Mouse (Mus musculus): ENCODE measurements around the gene Tmem123.
A peak's percentile ranks its signal among the peaks of the same experiment; 100 is the strongest.

Gene Tmem123

DNA sequence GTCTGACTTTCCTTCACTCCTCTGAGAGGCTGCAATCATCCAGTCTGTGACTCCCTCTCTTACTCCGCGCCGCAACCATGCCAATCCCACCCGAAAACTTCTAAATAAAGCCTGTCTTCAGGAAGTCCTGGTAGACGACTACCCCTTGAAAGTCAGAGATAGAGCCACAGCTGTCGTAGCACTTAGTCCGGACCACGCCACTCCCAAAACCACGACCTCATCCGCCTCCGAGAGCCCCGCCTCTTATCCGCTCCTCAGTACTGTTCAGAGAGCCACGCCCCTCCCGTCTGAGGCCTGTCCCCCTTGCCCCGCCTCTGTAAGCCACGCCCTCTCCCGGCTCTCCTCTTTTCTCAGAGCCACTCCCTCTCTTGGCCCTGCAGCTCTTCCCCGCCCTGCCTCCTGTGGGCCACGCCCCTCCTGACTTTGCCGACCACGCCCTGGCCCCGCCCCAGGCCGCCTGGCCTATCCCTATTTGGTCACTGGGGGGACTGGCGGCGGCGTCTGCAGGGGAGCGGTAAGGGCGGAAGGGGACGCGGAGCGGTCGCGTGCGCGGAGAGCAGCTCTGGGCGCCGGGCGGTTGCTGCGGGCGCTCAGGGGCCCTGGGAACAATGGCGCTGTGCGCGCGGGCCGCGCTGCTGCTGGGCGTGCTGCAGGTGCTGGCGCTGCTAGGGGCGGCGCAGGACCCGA is at the start of gene Tmem123:
Gene Tmem123, plus strand, starts transcription at position 428 of the 687 bp plus-strand sequence.
- peak; percentile 100 for DNase-seq (ENCODE audit: low spot score in 2 of 2)

DNA sequence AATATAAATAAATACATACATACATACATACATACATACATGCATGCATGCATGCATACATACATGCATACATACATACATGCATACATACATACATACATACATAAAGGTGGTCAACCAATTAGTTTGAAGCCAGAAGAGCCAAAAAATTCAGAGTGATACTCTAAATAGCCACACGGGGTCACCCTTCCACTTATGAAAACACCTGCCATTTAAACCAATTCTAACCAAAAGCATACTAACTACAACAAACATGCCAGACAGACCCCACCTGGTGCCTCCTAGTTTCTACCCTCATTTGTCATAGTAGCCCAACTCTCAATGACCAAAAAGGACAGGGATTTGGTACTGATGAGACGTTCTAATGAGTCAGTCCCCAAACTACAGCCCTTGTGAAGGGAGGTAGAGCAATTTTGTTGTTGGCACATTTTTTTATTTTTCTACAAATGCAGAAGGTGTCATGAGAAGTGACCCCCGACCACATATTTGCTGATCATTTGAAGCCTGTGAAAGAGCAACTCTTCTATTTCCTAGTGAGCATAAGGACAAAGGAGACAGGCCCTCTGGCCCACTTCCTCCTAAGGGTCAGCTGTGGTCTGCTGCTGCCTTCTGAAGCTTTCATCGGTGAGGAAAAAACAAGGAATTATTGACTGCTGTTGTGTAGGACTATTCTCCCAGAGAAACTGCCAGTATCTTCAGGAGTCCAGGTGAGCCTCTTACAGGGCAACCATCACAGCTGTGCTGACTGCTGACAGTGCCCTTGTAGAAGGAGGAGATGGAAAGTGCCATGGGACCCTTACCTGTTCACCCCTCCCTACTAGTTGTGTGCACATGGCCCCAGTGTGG is 49.6 kb upstream of the Tmem123 start:
- DNase-seq (ENCODE audit: low spot score in 2 of 2): peak; percentile 11 to 57

DNA sequence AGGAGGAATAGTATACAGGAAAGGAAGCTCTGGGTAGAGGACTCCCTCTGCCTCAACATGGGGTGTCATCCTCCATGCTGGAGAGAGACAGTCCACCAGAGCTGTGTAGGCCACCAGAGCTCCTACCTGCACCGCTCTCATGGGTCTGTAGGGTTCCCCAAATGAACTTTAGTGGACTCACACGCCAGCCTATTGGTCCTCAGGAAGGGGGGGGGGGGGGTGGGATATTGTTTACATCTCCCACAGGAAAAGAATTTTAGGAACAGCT is 49.0 kb upstream of the Tmem123 start:
- DNase-seq (ENCODE audit: low spot score in 2 of 2): no peak

DNA sequence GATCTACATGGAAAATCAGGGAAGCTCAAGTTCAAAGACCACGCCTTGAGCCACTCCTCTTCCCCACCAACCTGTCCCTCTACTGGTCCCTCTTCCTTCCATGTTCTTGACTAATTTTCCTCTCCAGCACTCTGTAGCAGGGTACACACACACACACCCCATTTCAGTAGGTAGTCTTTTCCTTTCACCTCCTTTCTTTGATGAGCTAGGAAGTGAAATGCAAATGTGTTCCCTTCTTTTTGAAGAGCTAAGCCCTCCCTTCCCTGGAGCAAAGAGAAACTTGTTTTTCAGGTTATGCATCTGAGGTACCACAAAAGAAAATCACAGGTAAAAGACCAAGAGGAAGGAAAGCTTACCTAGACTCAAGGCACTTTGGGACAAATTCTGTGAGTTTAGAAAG is 42.3 kb upstream of the Tmem123 start:
- DNase-seq (ENCODE audit: low spot score in 2 of 2): no peak

GRCm38 (mm10) chr9:7728997-7729396 is 34.8 kb upstream of the Tmem123 start:
- DNase-seq (ENCODE audit: low spot score in 2 of 2): no peak

DNA sequence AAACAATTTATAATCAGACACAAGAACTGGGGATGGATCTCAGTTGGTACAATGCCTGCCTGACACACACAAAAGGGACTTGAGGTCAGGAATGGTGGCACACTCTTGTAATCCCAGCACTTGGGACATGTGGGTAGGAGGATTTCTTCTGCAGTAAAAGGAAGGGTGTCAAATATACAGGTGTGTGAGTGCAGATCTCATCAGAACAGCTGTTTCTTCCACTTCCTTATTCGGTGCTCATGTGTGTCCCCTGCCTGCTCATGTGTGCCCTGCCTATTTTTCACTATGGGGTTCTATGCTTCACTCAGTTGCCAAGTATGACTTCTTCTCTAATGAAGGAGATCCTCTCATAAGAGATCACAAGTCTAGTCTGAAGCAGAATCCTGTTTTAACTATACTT is 21.1 kb upstream of the Tmem123 start:
- no peak for DNase-seq (ENCODE audit: low spot score in 2 of 2)

GRCm38 (mm10) chr9:7744156-7744555 is 19.7 kb upstream of the Tmem123 start:
- DNase-seq (ENCODE audit: low spot score in 2 of 2): no peak

DNA sequence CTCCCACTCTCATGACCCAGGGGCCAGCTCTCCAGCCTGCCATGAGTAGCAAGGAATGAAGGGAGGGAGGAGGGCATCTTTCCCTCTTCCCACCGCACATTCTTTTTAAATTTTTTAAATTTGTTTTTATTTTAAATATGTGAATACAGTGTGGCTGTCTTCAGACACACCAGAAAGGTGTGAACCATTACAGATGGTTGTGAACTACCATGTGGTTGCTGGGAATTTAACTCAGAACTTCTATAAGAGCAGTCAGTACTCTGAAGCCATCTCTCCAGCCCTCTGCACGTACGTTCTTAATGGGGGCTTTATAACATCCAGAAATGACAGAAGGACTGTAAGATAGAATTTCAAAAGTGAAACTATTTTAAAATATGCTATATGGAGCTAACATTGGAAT is 15.0 kb upstream of the Tmem123 start:
- no peak for DNase-seq (ENCODE audit: low spot score in 2 of 2)

DNA sequence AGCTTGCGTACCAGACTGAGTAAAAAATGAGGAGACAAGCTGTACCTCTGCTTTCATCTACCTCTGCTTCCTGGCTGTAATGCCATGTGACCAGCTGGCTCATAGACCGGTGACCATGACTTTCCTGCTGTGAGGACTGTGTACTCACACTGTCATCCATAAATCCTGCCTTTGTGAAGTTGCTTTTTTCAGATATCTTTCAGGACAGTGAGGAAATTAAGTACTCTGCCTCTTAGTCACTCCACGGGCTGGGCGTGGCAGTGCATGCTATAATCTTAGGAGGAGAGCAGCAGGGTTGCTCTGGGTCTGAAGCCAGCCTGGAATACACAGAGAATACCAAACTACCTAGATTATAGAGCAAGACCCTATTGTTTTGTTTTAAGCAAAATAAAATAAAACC is 14.3 kb upstream of the Tmem123 start:
- no peak for DNase-seq (ENCODE audit: low spot score in 2 of 2)

DNA sequence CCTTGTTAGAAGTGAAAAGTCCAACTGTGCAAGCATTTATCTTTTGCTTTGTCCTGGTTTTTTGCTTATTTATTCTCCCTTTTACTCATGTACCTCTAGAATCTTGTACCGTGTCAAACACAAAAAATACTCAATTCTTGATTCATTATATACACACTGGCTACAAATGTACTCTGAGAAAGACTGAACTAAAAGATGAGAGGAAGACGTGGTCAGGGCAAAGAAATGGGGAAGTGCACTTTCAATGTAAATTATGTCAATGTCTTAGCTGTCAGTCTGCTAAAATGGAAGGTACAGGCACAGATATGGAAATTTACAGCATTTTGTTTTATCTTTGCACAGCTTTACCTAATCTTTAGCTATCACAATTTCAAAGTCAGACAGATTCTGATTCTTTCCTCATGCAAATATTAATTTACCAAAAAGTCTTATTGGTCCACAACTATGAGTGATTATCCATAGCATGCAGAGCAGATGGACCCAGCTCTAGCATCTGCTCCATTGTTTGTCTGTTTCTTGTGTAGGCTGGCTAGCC is 7.9 kb upstream of the Tmem123 start:
- DNase-seq (ENCODE audit: low spot score in 2 of 2): no peak

- no peak for DNase-seq (ENCODE audit: low spot score in 2 of 2)
These were observed 1.9 kb upstream of the Tmem123 start for GRCm38 (mm10) chr9:7761906-7762455.

DNA sequence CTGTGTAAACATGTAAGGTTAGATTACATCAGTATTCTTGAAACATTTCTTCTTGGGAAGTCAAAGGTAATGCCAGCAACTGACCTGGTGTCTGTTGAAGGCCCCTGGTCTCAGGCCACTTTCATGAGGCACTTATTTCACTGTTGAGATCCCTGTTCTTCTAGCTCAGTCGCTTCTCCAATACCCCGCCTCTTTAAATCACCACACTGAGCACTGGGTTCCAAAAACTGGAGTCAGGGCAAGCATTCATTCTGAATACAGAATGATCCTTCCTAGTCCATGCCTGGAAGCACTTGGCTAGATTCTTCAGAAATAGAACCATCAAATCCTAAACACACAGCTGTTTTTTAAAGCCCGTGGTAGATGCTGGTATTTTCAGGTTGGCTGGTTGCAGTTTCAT is 1.1 kb upstream of the Tmem123 start:
- DNase-seq (ENCODE audit: low spot score in 2 of 2): no peak

DNA sequence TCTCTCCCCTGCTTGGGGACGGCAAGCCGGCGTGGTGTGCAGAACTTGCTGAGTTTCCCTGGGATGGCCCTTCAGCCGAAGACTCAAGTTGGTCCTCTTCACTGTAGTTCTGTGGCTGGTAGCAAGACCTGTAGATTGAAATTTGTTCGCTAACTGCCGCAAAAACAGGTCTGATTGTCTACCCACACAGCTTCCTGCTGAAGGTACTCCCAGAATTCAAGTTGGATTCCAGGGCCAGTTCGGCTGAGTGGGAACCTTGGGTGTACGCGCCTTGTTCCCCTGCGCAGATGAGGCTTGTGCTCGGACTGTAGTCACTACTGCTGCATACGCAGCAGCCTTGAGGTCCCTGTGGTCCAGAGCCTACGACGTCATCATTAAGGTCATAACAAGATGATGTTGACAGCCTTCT is 626 bp downstream of the Tmem123 start:
- peak in 1 of 2 experiments; percentile 38 for DNase-seq (ENCODE audit: low spot score in 2 of 2)

GRCm38 (mm10) chr9:7765236-7765635 is 1.4 kb downstream of the Tmem123 start:
- DNase-seq (ENCODE audit: low spot score in 2 of 2): no peak

DNA sequence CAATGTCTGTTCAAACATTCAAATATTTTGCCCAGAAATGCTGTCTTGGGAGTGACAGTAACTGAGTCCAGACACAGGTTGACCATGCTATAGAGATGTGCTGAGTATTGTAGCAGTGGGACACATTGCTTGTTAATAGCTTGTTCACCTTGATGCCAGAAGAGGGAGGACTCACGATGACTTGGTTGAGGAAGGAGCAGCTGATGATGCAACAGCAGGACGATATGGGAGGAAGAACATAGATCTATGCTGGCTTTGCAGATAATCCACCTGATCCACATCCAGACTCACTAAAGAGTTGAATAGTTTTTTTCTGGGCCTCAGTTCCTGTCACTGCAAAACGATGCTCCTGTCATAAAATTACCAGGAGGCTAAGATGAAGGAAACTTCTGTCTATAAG is 2.7 kb downstream of the Tmem123 start:
- DNase-seq (ENCODE audit: low spot score in 2 of 2): no peak

GRCm38 (mm10) chr9:7767526-7767925 is 3.7 kb downstream of the Tmem123 start:
- peak; percentile 67 to 73 for DNase-seq (ENCODE audit: low spot score in 2 of 2)

DNA sequence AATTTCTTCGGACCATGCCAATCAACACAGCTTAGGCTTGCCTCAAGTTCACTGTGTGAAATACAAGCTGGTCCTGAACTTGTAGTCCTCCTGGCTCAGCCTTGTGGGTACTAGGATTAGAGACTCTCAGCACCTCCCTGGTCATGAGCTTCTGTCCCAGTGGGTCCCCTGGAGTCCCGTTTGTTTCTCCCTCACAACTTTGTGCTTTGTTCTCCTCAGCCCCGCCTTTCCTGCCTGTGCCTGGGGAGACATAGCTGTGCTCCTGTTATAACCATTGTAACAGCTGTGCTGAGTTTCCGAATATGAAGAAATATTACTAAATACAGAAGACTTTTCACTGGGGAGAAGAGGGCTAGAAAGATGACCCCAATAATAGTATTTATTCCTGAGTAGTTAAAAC is 5.2 kb downstream of the Tmem123 start:
- DNase-seq (ENCODE audit: low spot score in 2 of 2): no peak

DNA sequence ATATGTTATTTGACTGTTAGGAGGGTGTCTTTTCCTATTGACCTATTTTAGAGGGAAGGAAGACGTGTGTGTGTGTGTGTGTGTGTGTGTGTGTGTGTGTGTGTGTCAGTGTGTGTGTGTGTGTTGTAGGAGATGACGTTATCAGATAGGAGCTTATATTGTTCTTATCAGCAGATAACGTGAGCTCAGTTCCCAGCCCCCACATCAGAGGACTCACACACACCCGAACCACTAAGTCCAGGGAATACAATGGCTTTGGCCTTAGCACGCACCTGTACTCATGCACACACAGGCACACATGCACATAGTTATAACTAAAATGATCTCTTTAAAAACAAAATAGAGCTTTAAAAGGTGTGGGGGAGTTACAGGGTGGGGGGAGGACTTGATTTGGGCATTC is 5.7 kb downstream of the Tmem123 start:
- DNase-seq (ENCODE audit: low spot score in 2 of 2): no peak

GRCm38 (mm10) chr9:7772361-7772760 is 8.5 kb downstream of the Tmem123 start:
- DNase-seq (ENCODE audit: low spot score in 2 of 2): no peak

DNA sequence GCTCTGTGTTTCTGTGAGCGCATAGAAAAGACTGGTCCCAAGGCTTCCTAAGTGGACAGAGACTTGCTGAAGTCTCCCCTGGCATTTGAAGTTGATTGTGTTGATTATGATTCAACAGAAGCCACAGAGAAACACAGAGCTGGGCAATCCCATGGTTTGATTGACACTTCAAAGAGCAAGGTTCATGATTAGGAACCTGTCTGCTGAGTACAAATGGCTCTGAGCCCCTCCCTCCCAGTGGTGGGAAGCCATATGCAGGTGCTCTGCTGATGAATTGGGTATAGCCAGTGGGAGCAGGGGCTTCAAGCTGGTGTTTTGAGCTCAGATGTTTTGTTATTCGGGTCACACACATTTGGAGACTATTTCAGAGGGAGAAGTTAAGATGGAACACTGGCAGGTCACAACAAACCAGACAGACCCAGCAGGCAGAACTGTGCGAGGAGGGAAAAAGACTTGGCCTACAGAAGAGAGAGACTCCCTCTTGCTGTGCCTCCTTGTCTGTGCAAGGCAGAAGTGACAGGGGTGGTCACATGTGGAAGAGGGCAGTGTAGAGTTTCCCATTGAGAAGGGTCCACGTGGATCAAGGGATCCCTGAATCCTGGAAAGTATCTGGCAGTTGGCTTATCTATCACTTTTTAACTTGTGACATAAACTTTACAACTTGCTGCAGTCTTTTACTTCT is 9.1 kb downstream of the Tmem123 start:
- no peak for DNase-seq (ENCODE audit: low spot score in 2 of 2)

DNA sequence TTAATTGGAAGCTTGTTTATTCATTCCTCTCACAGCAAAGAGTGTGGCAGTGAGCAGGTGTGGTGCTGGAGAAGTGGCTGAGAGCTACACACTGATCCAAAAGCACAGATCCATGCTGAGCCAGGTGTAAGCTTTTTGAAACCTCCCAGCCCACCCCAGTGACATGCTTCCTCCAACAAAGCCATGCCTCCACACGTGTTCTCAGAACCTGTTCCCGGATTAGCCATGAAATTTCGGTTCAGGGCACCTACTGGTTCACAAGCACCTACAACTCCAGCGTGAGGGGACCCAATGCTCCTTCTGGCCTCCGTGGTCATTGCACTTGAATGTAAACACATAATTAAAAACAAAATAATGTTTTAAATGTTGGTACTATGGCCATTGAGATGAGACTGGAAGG is 9.8 kb downstream of the Tmem123 start:
- DNase-seq (ENCODE audit: low spot score in 2 of 2): no peak

- DNase-seq (ENCODE audit: low spot score in 2 of 2): no peak
These were observed 10.7 kb downstream of the Tmem123 start for GRCm38 (mm10) chr9:7774538-7774937.
